Mouse (Mus musculus) C2C12 (cell line): ENCODE measurements around the gene Bcan. TPM values are rescaled to one million over a fixed set of nuclear protein-coding genes. Genes with fewer than 3 reads are reported as not detected.
A peak's percentile ranks its signal among the peaks of the same experiment; 100 is the strongest.

Source experiments
- H3K27me3 ChIP-seq: one replicate; pipeline ENCODE4 v1.6.1; 2011; ENCODE audit not compliant: control insufficient read depth, insufficient read depth, insufficient read length
- H3K36me3 ChIP-seq: one replicate; pipeline ENCODE4 v1.6.1; 2011; ENCODE audit not compliant: control insufficient read depth, insufficient read depth
- H3K4me3 ChIP-seq: one replicate; pipeline ENCODE4 v1.5.1; 2011; ENCODE audit warnings: mild to moderate bottlenecking, control low read depth; ENCODE audit not compliant: poor library complexity, insufficient read depth, severe bottlenecking
- H3K79me2 ChIP-seq: one replicate; pipeline ENCODE4 v1.6.1; 2011; ENCODE audit not compliant: control insufficient read depth, insufficient read depth
- H3K79me3 ChIP-seq: one replicate; pipeline ENCODE4 v1.6.1; 2011; ENCODE audit warnings: low read depth, control low read depth
- H3ac ChIP-seq: one replicate; pipeline ENCODE3; 2011; ENCODE audit warnings: low read depth; ENCODE audit not compliant: control insufficient read depth, insufficient read length
- CEBPB ChIP-seq: IDR thresholded peaks from one replicate; pipeline ENCODE4 v1.6.1; 2011; ENCODE audit warnings: low read depth, mild to moderate bottlenecking, control low read depth, moderate library complexity
- CTCF ChIP-seq: IDR thresholded peaks from one replicate; pipeline ENCODE4 v1.5.1; 2011; ENCODE audit not compliant: control insufficient read depth, insufficient read depth, insufficient read length
- FOSL1 ChIP-seq: IDR thresholded peaks from one replicate; pipeline ENCODE4 v1.8.0; 2011; ENCODE audit warnings: mild to moderate bottlenecking, low read length; ENCODE audit not compliant: poor library complexity, insufficient read depth, severe bottlenecking
- MAX ChIP-seq: IDR thresholded peaks from one replicate; pipeline ENCODE4 v1.6.1; 2011; ENCODE audit warnings: mild to moderate bottlenecking, control low read depth
- MYOD1 ChIP-seq: IDR thresholded peaks from one replicate; pipeline ENCODE4 v1.6.1; 2011; ENCODE audit warnings: low read depth; ENCODE audit not compliant: control insufficient read depth, insufficient read length
- MYOG ChIP-seq: IDR thresholded peaks from one replicate; pipeline ENCODE4 v1.6.1; 2011; ENCODE audit not compliant: control insufficient read depth, insufficient read length; ENCODE audit errors: extremely low read depth
- USF1 ChIP-seq: IDR thresholded peaks from one replicate; pipeline ENCODE4 v1.6.1; 2011; ENCODE audit warnings: low read depth, mild to moderate bottlenecking, control low read depth, moderate library complexity
- polyA plus RNA-seq: library from polyadenylated mRNA; unstranded; fragments of >200 nt; fragmentation: generic; extraction: Trizol; gene quantifications from one replicate; pipeline ENCODE4 v1.2.1, GENCODE M21; 2012; ENCODE audit warnings: missing spikeins

Gene Bcan
- polyA plus RNA-seq, 1 experiment = 0.15 TPM

GRCm38 (mm10) chr3:87970184-87970938 is 29.7 kb downstream of the Bcan start:
- Histone ChIP-seq H3K79me3 (peaks cover 42% of the 10 kb centered on the region), H3K27me3 (no peaks in the 10 kb centered on the region)
- TF ChIP-seq CTCF (no peak), MYOD1 (no peak), CEBPB (no peak), FOSL1 (no peak), USF1 (no peak), MYOG (no peak), MAX (no peak)

DNA sequence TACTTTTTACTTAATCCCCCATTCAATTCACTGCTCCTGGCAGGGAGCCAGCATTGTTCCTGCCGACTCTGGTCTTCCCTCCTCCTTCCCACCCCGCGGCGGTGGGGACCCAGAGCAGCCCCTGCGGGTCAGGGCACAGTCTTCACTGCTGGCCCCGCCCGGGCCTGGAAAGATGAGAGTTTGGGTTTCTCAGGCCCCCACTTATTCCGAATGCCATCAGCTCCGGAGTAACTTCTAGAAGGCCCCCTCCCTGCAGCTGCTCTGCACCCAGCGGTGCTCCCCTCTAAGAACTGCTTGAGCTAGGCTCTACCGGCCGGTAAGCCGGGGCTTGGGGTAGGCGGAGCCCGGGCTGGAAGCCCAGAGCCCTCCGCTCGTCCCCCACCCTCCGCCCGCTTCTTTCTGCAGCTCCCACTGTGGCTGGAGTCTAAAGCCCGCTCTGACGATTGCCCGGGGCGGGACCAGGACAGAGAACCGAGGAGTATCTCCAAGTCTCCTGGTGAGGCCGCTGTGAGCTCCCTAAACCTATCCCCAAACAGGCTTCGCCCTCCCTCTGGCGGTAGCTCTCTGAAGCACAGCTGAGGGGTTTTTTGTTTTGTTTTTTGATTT is 39.3 kb downstream of the Bcan start:
- Histone ChIP-seq H3ac (peak overlapping the region; percentile 31), H3K79me2 (no peaks in the 10 kb centered on the region), H3K4me3 (no peak overlapping the region), H3K79me3 (no peaks in the 10 kb centered on the region), H3K27me3 (no peaks in the 10 kb centered on the region), H3K36me3 (no peaks in the 10 kb centered on the region)
- TF ChIP-seq CTCF = peak; percentile 67
- no peak for TF ChIP-seq FOSL1

More at GRCm38 (mm10) chr3:87970184-87970938, 29.7 kb downstream of the Bcan start:
- Histone ChIP-seq H3K4me3 (peak overlapping the region; percentile 72), H3ac (peak overlapping the region; percentile 76), H3K79me2 (peaks cover 45% of the 10 kb centered on the region), H3K36me3 (peaks cover 24% of the 10 kb centered on the region)

DNA sequence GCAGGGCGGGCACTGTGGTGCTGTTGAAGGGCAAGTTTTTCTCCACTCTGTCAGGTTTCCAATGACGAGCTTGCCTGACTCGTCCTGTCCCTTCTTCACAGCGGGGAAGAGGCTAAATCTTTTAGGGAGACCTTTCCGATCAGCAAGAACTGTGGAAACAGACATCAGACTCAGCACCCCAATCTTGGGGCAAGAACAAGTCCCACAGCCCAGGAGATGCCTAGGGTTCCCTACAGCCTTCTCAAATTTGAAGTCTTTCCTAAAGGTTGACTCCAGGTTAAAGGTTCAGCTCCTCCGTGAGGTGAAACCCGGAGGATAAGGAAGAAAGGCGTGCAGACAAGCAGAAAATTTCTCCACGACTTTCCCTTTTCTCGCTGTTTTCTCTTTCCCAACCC is 39.8 kb downstream of the Bcan start:
- Histone ChIP-seq H3K27me3 (no peaks in the 10 kb centered on the region), H3K79me2 (no peaks in the 10 kb centered on the region), H3K36me3 (no peaks in the 10 kb centered on the region), H3K4me3 (no peak overlapping the region), H3K79me3 (no peaks in the 10 kb centered on the region), H3ac (peak overlapping the region; percentile 22)
- TF ChIP-seq CTCF (no peak), MYOG (no peak), FOSL1 (no peak), MAX (no peak), CEBPB (no peak), MYOD1 (no peak), USF1 (no peak)

- no peak overlapping the region for H3K4me3 ChIP-seq
- no peaks in the 10 kb centered on the region for H3K27me3 ChIP-seq
- H3ac ChIP-seq = no peak overlapping the region
- TF ChIP-seq FOSL1 = no peak
- TF ChIP-seq CTCF = no peak
- no peak for TF ChIP-seq MYOD1
- TF ChIP-seq MYOG = no peak
- TF ChIP-seq USF1 = no peak
- TF ChIP-seq CEBPB = no peak
- TF ChIP-seq MAX = no peak
- H3K79me3 ChIP-seq = no peaks in the 10 kb centered on the region
- H3K36me3 ChIP-seq = no peaks in the 10 kb centered on the region
- no peaks in the 10 kb centered on the region for H3K79me2 ChIP-seq
Measured at GRCm38 (mm10) chr3:87959371-87959770, 40.7 kb downstream of the Bcan start.

DNA sequence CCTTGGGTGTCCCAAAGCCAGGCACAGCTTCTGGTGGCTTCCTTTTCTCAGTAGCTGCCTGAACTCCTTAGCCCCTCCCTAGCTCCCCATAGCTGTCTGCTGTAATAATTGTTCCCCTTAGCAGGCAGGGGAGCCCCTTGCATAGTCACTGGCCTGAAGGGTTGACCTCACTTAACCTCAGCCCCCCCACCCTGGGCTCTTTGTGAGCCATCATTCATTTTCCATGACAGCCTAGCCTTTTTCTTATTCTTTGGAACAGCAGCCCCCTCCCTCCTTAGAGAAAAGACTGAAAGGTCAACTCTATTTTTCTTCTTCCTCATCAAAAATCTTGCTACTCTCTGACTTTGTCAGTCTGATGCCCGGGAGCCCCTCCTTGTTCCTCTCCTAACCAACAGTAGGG is 41.1 kb downstream of the Bcan start:
- H3K79me3 ChIP-seq = no peaks in the 10 kb centered on the region
- TF ChIP-seq CTCF (no peak), MYOD1 (no peak), MYOG (no peak), CEBPB (no peak), FOSL1 (no peak)
- H3K27me3 ChIP-seq = no peaks in the 10 kb centered on the region
- H3ac ChIP-seq = no peak overlapping the region
- H3K36me3 ChIP-seq = no peaks in the 10 kb centered on the region
- no peaks in the 10 kb centered on the region for H3K79me2 ChIP-seq
- no peak overlapping the region for H3K4me3 ChIP-seq
